Mouse (Mus musculus): ENCODE data around the gene Zfp963. TPM values are rescaled to one million over a fixed set of nuclear protein-coding genes. Genes with fewer than 3 reads are reported as not detected.
A peak's percentile ranks its signal among the peaks of the same experiment; 100 is the strongest.

The Zfp963 gene
- total RNA-seq (2017): 1.9 and 4.8 TPM in 2 replicates

DNA sequence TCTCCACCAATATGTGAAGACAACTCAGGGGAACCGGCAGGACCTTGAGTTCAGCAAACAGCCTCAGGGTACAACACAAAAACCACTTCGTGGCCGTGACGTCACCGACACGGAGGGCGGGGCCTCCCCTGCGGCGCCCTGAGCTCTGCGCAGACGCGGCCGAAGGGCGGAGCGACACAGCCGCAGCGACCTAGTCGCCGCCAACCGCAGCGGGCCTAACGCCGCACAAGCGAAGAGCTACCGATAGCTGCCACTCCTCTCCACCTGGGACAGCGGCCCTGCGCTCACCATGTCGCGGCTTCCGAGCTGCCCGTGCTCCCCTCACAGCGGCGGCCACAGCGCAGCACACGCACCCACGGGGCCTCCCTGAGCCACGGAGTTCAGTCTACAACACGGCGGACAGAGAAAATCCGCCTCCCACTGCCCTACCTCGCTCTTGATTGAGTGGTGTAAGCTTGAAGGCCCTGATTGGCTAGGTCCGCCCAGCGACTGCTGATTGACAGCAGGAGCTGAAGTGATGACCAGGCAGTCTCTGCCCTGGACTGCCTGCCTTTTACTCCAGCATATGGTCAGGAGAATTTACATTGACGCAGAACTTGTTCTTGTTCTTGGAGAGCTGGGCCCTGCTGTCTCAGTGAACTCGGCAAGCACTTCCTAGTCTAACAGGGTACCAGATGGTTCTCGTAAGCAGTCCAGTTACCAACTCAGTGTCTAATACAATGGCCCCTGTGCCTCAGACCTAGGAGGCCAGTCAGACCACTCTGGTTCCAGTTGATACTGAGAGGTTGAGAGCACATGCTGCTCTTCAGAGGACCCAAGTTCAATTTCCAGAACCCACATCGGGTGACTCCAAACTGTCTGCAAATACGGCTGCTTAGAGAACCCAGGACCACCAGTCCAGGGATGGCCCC, at the start of gene Zfp963:
Zfp963 (minus strand) TSS at position 427 of the 911 bp plus-strand sequence.
- ATAC-seq (replicated peaks; ENCODE audit: low read depth, poor library complexity, severe bottlenecking): peak; percentile 92

DNA sequence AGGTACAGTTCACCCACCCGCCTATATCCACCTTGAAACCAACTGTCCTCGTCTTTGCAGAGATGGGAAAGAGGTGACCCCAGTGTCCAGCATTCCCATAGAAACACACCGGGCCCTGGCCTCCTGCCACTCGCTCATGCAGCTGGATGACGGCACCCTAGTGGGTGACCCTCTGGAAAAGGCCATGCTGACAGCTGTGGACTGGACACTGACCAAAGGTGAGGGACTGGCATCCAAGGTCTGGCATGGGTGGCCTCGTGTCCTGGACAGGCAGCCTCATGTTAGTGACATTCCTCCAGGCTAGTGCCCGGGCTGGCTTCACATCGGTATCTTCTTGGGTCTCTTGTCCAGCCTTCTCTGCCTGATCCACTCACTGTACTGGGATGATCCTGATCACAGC, 49.5 kb upstream of the Zfp963 start:
- no peak for ATAC-seq (replicated peaks; ENCODE audit: low read depth, poor library complexity, severe bottlenecking)

DNA sequence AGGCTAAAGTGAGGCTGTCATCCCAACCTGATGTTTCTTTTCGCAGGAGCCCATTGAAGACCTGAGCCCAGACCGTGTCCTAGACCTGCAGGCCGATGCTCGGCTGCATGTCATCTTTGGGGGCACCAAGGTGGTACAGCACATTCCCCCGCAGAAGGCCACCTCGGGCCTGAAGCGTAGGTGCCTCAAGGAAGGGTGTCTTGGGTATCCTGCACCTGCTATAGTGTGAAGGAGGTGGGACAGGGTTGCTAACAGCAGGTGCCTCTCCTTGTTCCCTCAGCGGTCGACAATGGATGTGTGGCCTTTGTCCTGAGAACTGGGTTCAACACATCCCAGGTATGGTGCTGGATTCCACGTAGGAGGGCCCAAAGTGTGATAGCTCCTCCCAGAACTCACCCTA, 47.9 kb upstream of the Zfp963 start:
- ATAC-seq (replicated peaks; ENCODE audit: low read depth, poor library complexity, severe bottlenecking): no peak

DNA sequence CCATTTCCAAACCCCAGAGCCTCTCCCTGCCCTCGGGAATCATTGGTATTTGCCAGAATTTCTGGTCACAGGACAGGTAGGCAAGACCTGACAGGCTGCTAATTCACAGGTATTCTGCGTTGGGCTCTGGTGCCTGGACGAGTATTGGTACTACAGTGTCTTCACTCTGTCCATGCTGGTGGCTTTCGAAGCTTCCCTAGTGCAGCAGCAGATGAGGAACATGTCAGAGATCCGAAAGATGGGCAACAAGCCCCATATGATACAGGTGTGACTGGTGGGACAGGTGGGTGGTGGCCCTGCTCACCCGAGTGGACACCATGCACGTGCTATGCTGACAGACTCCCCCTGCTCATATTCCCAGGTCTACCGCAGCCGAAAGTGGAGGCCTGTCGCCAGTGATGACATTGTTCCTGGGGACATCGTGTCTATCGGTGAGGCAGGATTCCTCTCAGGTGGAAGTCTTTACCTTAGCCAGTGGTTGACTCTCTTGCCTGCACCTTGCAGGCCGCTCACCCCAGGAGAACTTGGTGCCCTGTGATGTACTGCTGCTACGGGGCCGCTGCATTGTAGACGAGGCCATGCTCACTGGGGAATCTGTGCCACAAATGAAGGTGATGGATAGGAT, 47.1 kb upstream of the Zfp963 start:
- ATAC-seq (replicated peaks; ENCODE audit: low read depth, poor library complexity, severe bottlenecking): no peak

DNA sequence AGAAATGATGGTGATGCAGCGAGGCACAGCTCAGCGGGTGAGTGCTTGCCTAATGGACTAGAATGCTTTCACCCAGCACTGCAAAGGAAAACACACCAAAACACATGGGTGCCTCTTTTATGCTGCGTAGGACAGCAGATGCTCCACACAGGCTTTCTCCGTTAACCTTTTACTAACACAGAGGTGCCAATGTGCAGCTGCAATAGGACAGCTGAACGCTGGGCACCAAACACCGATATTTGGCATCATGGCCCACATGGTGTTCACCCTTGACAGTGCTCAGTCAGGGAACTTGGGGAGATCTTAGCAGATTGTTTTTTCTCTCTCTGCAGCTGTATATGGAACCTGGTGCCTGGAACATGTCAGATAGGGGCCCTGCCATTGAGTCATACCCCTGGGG, 45.1 kb upstream of the Zfp963 start:
- no peak for ATAC-seq (replicated peaks; ENCODE audit: low read depth, poor library complexity, severe bottlenecking)

DNA sequence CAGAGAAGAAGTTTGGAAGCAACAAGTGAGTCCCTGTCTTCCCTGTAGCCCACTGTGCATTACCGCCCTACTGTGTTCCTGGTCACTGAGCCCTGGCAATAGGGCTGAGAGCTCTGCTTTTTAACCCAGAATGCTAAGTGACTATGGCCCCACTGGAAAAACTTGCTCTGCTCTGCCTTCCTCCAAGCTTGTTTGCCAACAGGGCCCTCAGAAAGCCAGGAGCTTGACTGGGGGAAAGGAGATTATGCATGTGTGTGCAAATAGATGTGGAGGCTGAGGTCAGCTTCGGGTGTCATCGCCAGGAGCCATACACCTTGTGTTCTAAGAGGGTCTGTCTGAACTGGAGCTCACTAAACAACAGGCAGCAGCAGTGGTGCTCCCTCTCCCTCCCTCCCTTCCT, 44.3 kb upstream of the Zfp963 start:
- ATAC-seq (replicated peaks; ENCODE audit: low read depth, poor library complexity, severe bottlenecking): no peak

DNA sequence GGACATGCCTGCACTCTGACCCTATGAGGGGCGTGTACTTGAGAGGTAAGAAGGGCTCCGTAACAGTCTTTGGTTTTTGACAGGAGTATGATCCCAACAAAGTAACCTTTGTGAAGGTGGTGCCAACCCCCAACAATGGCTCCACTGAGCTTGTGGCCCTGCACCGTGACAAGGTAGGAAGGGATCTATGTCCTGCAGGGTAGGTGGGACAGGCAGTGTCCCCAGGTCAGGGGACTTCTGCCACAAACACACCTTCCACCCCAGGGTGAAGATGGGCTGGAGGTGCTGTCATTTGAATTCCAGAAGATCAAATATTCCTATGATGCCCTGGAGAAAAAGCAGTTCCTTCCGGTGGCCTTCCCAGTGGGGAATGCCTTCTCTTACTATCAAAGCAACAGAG, 43.9 kb upstream of the Zfp963 start:
- no peak for ATAC-seq (replicated peaks; ENCODE audit: low read depth, poor library complexity, severe bottlenecking)

DNA sequence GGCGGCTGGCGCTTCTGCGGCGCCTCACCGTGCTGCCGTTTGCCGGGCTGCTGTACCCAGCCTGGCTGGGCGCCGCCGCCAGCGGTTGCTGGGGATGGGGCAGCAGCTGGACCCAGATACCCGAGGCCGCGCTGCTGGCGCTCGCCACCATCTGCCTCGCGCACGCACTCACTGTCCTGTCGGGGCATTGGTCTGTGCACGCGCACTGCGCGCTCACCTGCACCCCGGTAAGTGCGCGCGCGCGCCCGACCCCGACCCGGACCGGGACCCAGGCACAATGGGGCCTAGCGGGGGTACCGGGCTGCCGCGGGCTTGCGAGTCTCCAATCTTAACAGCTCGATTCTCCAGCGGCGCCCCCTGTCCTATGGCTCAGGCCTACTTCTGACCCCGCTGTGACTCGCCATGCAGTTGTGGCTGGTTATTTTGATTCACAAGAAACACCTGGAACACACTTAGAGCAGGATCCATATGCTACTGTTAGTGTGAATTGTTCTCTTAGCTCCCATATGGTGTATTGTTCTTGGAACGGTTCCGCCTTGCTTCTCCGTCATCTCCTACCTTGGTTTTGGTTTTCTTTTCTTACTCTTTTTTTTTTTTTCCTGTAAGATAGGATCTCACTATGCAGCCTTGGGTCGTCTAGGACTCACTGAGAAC, 41.8 kb upstream of the Zfp963 start:
- peak; percentile 24; the same call in 1 of the 2 replicates for ATAC-seq (replicated peaks; ENCODE audit: low read depth, poor library complexity, severe bottlenecking)

DNA sequence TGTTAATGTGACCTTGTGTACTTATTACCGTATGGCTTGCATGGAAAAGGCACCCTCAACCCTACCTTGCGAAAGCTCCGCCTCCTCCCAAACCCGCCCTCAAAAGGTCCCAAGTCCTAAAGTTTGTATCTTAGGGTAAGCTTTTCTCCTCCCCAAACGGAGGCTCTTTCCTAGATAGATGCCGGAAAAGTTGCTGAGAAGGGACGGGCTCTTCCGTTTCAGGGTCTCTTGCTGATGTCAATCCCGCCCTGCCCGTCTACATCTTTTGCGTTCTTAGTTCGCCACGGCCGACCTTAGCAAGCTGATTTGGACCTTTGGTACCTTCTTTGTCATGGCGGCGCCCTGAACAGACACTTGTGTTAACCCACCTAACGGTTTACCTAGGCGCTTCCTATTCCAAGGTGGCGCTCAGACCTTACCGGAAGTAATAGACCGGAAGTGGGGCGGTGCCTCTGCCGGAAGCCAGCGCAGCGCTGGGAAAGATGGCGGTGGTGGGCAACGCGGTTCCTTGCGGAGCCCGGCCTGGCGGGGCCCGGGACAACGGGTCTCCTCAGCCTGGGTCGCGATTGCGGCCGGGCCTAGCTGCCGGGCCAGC, 41.1 kb upstream of the Zfp963 start, which contains the start of the genes Atp13a1 and Zfp866:
Atp13a1 (plus strand) TSS at position 391 of the 595 bp plus-strand sequence.
Zfp866 (minus strand) TSS at position 406 of the 595 bp plus-strand sequence.
- peak; percentile 88 for ATAC-seq (replicated peaks; ENCODE audit: low read depth, poor library complexity, severe bottlenecking)

DNA sequence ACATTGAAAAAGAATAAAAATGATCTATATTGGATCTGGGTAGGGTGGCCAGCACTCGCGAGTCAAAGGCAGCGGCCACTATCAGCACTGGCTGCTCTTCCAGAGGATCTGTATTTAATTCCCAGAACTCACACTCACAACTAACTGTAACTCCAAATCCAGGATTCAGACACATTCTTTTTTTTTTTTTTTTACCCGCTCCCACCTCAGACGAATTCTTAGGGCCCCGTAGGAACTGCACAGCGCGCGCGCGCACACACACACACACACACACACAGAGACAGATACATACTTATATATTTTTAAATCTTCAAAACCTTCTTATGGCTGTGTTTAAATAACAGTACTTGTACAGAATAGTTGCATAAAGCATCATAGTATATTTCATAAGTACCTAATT, 40.6 kb upstream of the Zfp963 start:
- ATAC-seq (replicated peaks; ENCODE audit: low read depth, poor library complexity, severe bottlenecking): peak; percentile 16

DNA sequence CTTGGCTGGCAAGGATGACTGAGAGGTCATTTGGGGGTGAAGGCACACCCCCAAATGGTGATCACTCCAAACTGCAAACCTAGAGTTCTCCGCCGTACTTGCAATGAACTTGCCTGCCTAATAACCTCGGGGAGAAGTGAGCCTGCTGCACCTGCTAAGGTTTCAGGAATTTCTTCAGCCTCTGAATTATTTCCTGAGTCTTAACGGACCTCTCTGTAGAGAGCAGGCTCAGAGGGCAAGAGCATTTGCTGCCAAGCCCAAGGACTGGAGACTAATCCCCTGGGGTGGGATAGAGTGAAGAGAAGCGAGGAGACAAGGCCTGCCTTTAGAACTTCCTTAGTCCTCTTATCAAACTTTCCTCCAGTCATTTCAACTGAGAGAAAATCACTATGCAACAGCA, 40.0 kb upstream of the Zfp963 start:
- no peak for ATAC-seq (replicated peaks; ENCODE audit: low read depth, poor library complexity, severe bottlenecking)

DNA sequence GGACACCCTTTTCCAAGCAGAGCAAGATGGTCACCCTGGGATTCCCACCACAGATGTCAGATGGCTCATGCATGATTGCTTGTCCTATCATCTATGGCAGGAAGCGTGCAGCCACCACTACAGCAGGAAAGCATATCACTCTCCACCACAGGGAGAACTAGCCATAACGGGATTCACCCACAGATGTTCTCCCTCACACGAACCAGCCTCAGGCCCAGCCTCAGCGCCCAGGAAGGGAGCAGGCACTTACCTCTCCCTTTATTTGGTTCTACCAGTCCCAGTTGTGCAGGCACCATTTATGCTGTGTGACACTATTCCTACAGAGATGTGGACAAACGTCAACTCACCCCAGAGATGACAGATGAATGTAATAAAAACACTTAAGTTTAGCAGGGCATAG, 39.3 kb upstream of the Zfp963 start:
- ATAC-seq (replicated peaks; ENCODE audit: low read depth, poor library complexity, severe bottlenecking): peak; percentile 33

DNA sequence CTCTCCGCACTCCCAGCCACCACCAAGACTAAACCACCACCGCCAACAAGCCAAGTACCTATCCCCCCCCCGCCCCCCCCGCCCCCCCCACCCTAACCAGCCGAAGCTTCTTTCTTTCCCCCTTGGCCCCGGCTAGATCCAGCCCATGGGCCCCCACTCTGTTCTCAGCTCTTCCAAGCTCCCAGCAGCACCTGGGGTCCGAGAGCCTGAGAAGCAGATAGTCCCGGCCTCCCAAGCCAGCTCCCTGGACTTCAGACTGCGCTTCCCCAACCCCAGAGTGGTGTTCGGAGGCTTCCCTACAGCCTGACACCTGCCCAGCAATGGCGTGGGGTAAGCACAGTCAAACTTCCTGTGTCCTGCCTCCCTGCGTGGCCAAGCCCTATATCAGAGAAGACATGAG, 27.3 kb upstream of the Zfp963 start:
- no peak for ATAC-seq (replicated peaks; ENCODE audit: low read depth, poor library complexity, severe bottlenecking)

DNA sequence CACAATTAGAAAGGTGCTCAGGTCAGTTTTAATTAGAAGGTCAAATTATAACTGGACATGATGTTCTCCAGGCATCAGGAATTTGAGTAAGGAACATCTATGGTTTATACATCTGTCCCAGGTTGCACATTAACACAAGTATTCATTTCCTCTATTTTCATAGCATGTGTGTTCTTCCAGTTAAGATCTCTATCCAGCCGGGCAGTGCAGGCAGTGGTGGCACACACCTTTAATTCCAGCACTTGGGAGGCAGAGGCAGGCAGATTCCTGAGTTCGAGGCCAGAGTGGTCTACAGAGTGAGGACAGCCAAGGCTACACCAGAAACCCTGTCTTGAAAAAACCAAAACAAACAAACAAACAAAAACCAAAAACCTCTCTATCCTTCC, 25.4 kb upstream of the Zfp963 start:
- peak; percentile 38 for ATAC-seq (replicated peaks; ENCODE audit: low read depth, poor library complexity, severe bottlenecking)

DNA sequence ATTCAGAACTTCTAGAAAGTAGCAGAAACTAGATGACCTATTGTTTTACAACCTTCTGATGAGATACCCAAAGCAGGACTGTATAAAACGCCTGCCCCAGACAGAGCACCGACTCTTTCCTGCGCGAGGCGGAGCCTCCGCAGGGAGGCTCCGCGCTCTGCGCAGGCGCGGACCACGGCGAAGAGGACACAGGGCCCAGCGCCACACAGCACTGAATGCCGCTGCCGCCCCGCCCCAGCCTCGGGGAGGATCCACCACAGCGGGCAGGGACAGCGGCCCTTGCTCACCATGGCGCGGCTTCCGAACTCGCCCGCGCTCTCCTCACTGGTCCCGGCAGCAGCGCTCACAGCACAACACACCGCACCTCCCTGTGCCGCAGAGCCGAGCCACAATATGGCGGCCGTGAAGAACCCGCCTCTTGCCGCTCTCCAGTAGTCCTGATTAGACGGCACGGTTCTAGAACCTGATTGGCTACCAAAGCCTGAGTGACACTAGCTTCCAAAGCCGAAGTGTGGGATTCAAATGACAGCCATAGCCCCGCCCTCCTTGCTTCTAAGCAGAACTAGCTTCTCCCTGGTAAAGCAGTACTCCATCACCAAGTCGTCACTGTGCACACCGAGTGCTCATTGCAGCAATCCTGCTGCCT, 24.9 kb upstream of the Zfp963 start, which contains the start of gene Gm20422:
Gm20422 (minus strand) TSS at position 384 of the 646 bp plus-strand sequence.
- peak; percentile 100 for ATAC-seq (replicated peaks; ENCODE audit: low read depth, poor library complexity, severe bottlenecking)

DNA sequence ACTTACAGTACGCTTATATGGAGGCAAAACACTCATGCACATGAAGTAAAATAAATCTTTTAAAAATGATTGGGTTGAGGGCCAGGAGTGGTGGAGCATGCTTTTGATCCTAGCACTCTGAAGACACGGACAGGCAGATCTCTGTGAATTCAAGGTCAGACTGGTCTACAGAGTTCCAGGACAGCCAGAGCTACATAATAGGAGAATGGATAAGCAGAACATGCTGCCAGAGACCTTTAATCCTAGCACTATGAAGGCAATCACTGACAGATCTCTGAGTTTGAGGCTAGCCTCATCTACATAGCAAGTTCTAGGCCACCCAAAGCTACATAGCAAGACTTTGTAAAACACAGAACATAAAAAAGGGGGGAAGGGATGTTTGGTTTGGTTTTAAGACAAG, 22.3 kb upstream of the Zfp963 start:
- no peak for ATAC-seq (replicated peaks; ENCODE audit: low read depth, poor library complexity, severe bottlenecking)

DNA sequence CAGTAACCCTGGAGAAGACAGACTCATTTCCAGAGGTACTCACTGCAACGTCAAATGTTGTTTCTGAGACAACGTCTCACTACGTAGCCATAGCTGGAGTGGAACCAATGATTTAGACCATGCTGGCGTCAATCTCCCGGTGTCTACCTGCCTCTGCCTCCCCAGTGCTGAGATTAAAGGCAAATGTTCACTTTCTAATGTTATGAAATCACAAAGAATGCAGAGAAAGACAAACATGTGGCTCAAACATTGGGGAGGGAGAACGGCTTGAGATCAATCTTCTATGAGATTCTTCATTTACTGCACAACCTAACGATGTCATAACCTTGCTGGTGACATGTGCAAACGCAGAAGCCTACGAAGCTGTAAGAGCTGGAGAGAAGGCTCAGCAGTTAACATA, 21.5 kb upstream of the Zfp963 start:
- no peak for ATAC-seq (replicated peaks; ENCODE audit: low read depth, poor library complexity, severe bottlenecking)

DNA sequence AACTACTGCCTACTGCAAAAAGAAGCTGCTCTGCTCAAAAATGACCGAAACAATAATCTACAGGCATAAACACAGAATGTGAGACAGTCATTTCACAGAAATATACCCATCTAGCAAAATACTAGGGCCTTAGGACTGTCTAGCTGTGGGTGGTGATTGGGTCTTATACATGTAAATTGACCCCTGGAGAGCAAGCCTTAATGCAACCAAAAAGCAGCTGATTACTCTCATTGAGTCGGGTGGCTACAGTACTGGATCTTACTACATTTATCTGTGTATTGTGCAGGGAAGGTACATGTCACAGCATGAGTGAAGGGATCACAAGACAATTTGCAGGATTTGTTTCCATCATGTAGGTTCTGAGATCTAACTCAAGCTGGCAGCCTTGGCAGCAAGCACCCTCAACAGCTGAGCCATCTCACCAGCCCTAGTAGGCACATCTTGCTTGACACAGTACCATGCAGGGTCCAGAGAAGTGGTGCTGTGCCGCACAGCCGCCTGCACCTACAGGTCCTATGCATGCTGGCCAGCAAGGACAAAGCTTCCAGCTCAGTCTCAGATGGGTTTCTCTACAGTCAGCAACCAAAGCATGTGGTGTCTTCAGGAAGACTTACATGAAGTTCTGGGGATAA, 12.2 kb upstream of the Zfp963 start:
- no peak for ATAC-seq (replicated peaks; ENCODE audit: low read depth, poor library complexity, severe bottlenecking)

DNA sequence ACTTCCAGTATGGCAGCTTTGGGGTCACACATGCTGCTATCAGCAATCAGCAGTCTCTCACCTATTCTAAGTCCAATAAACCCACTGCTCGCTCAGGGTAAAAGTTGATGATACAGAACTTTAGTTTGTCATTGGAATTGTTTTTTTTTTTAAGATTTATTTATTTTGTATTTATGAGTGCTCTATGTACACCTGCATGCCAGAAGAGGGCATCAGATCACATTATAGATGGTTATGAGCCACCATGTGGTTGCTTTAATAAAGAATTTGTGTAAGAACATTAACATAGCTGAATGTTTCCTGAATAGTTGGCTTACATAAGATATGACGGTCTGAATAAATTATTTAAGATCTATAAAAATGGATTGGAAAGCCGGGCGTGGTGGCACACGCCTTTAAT, 8.5 kb upstream of the Zfp963 start:
- no peak for ATAC-seq (replicated peaks; ENCODE audit: low read depth, poor library complexity, severe bottlenecking)
